Mouse (Mus musculus) retina, adult 2 months (tissue): ENCODE measurements around the gene 9130409I23Rik.

ENCODE experiments used
- DNase-seq: peaks from one replicate; pipeline ENCODE4 v3.0.0-alpha.2; 2012; ENCODE audit warnings: low read depth, low spot score

The 9130409I23Rik gene

DNA sequence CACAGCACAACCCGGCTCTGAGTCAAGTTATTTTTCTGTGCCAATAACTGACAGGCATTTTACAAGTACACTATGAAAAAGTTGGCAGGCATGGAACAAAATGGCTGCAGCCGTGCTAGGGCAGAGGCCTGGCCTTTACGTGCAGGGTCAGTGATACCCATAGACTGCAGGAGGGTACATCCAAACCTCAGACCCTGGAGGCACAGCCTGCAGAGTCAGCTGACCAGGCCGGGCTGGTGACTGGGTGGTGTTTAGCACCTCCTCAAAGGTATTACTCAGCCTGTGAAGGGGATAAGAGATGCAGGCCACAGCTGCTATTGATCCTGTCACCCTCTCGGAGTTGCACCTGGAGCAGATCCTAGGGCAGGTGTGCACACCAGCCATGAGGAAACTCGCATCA lies at the start of gene 9130409I23Rik:
9130409I23Rik (plus strand) TSS at position 301 of the 400 bp plus-strand sequence.
- DNase-seq = no peak

DNA sequence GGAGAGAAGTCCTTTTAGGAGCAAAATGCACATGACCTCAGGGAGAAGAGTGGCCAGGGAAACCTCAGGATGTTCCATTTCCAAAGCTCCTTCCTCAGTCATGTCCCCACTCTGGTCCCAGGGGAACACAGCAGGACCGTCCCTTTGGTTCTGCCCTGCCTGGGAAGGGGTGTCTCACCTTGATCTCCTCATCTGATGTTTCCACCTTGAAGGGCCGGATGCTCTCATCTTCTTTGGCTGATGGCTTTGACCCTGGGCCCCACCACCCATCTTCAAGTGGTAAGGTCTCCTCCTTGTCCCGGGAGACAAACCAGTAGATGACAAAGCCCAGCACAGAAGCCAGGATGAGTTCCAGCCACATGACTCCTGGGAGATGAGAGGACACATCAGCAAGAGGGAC lies 49.4 kb upstream of the 9130409I23Rik start:
- DNase-seq = no peak

DNA sequence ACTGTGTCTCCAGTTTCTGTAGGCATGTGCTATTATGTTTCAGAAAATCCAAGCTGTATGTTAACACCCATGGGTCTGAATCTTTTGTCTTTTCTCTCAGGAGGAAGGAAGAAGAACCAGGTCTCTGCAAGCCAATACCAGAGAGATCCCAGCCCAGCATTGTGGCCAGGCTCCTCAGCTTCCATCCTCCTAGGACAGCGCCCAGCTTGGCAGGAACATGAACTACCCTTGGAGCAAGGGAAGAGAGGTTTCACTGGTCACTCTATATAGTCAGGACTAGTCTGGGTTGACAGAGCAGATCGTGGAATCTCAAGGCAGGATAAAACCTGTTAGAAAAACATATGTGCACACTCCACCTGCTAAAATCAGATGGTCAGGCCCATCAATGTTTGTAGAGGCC lies 47.2 kb upstream of the 9130409I23Rik start:
- DNase-seq = no peak

DNA sequence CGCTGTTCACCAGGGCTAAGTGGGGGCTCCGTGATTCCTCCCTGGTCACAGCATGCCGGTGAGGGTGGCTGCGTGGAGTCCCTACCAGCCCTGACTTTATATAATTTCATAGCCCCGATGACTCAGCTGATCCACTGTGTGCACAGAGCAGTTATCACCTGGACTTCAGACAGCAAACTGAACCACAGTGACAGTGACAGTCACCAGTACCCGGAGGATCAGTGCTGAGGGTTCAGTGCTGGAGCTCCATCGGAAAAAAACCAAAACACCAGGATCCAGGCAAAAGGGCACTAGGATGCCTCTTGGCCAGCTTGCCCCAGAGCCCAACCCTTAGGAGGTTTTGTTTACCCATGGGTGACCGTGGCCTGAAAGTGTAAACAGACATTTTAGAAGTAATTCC lies 45.7 kb upstream of the 9130409I23Rik start:
- DNase-seq = no peak

DNA sequence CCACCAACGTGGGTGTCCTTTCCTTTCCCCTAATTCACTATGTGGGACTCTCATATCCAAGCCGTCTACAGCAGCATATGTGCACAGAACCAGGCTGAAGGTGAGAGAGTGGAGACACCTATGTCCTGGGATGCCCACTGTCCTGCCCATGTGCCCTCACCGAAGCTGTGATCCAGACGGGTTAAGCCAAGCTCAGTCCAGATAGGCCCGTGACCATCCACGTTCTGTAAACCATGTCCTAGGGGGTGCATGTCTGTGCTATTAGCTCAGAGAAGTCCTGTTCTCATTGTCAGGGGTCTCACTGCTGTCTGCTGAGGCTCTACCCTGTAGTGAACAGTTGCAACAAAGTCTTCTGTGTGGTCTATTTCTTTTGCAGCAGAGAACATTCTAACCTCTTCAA lies 43.2 kb upstream of the 9130409I23Rik start:
- DNase-seq = no peak

DNA sequence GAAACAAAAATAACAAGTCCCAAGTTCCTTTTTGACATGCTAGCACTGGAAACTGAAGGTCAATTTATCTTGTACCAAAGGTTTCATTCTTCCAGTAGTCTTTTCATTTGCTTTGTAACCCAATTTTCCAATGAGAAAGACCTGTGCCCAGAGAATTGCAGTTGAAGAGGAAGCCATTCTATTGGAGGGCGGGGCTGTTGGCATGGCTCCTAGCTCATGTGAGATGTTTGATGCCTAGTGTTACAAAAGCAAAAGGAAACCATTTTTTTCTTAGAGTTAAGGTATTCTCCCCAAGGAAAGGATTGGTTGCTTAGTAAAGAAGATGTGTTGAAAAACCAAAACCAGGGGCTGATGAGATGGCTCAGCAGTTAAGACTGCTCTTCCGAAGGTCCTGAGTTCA lies 42.8 kb upstream of the 9130409I23Rik start:
- DNase-seq = no peak

DNA sequence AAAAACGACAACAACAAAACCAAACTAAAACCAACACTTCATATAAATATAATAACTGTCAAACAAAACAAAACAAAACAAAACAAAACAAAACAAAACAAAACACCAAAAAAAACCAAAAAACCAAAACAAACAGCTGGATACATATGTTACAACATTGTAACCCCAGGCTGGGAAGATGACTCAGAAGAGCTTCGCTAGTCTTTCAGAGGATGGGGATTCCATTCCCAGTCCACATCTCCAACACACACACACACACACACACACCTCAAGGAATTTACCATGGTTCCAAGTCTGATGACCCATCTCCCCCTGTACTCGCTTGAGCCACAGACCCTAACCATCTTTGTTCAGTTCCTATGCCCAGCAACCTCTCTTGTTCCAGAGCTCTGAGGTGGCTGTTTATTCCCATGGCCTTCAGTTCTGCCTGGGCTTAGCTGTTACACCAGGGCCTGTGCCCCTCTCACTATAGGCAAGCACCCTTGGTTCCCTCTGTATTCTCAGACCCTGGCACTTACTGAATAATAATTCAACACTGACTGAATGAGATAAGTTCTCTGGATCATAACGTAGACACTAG lies 41.9 kb upstream of the 9130409I23Rik start:
- DNase-seq = no peak

DNA sequence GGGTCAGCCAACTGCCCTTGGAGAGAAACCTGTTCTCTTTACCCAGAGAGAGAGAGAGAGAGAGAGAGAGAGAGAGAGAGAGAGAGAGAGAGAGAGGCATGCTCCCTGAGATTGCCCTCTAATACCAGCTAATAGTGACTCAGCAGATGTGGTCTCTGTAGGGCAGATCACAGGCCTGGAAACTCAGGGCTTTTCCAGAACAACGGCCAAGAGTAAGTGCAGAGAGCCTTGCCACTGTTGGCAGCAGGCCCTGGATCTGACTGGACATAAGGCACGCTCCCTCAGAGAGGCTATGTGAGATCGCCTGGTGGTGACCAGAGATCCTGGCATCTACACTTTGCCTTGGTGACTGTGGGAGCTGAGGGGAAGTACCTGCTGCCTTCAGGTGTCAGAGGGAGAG lies 41.3 kb upstream of the 9130409I23Rik start:
- DNase-seq = no peak

DNA sequence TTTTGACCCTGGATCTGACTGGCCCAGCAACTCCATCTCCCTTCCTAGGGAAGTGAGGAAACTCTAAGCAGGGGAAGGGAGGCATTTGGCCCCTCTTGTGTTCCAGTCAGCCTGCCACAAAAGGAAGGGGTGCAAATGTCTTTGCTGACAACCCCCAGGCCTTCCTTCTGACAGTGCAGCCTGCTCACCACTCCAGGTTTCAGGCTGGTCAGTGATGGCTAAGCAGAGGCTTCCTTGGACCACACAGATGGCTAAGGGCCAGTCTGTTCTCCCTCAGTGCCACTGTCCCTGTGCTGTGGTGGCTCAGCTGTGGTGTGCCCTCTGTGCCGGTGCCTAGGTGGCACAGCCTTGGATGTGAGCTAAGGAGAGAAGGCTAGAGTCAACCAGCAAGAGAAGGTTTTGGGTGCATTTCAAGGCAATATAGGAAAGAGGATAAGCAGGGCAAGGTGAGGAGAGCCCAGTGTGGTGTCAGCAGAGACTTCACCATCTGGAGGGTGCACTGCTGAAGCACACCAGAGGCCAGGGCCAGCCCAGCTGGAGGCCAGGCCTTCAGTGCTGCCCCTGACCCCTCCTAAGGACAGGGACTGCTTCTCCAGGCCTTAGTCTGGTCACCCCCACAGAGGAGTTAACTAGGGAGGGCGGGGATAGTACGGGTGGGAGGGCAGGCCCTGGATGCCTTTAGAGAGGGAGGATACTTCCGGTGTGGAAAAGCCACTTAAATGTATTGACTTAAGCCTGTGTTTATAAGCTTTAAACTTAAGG lies 40.7 kb upstream of the 9130409I23Rik start:
- DNase-seq = no peak

DNA sequence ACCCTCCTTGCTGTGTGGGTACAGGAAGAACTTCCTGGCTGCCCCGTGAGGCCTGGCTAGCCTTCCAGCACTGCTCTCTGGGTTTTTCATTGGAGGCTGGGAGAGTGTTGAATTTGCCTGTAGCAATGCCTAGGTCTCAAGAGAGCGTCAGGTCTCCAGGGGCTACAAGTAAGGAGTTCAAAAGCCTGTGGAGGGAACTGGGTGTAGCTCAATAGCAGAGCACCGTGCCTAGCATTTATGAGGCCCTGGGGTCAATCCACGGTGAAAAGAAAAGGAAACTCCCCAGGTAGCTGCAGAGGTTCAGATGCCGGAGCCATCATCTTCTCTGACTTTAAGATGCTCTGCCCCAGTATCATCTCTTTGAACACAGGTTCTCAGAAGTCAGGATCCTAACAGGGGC lies 39.4 kb upstream of the 9130409I23Rik start:
- no peak for DNase-seq

DNA sequence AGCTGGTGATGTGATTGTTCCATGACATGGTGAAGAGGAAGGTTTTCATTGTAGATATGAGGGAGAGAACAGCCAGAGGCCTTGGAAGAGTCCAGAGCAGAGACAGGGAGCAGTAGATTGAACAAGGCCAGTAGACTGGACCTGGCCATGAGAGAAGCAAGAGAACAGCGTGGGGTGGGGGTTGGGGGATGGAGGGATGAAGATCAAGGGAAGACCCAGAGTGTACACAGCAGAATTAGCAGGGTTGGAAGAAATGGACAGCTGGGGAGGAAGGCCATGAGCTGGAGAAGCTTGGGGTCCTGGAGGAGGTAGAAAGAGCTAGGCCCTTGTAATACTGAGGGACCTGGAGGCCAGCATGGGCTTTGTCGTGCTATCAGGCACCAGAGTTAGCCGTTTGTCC lies 38.6 kb upstream of the 9130409I23Rik start:
- DNase-seq = no peak

DNA sequence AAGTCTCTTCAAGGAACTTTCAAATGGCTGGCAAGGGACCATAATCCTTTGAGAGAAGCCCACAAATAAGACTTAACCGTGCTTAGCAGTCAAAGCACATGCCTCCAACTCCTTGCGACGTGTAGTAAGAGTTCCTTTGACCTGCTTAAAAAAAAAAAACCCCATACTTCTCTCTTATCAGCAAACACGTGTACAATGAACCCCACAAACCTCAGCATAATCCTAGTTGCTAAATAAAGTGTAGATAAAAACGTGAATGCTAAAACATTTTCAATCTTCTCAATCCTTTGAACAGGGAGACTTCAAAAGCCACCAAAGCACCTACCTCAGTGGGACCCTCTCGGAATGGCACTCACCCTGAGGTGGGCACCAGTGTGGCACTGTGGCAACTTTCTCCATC lies 37.6 kb upstream of the 9130409I23Rik start:
- DNase-seq = no peak

DNA sequence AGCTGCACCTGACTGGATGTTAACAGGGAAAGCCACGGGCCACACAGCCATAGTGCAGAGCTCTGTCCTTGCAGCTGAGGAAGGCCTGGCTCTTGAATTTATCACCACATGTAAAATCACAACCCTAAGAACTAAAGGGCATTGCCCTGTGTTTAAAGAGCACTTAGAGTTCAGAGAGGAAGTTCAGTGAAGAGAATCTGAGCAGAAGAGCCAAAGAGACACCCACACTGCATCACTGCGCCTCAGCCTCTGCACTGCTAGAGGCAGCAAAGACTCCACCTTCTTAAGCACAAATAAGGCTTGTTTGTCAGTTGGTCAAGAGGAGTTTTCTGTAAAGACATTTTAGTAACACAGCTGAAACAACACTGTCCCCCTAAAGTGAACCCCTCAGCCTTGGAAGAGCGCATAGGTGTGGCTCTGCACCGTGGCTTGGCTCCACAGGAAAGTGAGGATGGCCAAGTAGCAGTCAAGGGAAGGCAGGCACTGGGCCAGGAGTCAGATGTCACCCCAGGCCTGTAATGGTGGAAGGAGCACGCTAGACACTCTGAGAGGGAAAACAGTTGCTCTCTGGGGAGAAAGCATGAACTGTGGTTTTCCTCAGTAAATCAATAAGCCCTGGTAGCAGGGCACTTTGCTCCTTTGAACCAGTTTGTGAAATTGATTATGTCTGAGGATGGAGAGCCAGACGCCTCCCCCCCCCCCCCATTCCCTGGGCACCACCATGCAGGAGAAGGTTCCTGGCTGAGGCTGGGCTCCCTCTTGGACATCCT lies 36.1 kb upstream of the 9130409I23Rik start:
- no peak for DNase-seq

DNA sequence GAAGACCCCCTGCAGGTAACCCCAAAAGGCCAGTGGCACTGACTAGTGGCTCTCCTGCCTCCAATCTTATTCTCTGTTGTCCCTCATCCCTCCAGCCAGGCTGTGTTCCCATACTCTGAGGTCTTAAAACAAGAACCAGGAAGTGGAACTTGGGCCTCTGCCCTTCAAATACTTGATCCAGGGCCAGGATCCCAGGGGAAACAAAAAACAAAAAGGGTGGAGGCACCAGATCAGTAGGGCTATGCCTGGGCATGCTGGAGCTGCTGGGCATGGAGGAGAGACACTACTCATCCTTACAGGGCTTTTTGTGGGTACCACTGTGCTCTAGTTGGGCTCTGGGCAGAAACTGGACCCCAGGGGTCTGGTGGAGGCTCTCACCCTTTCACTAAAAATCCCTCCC lies 35.5 kb upstream of the 9130409I23Rik start:
- no peak for DNase-seq

DNA sequence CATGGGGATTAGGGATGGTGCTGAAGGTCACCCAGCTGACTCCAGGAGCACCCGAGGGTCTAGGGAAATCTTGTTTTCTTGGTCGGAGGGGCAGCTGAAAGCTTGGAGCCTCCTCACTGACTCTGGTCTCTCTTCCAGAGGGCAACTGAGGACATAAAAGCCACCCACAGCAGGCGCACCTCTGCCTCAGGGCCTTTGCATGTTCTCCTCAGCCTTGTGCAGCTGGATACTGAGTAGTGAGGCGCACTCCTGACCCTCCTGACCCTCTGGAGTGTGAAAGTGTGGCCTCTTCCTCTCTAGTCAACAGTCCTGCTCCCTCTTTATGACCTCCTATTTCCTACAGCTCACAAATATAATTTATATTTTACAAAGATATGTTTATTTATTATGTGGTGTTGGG lies 35.0 kb upstream of the 9130409I23Rik start:
- no peak for DNase-seq

DNA sequence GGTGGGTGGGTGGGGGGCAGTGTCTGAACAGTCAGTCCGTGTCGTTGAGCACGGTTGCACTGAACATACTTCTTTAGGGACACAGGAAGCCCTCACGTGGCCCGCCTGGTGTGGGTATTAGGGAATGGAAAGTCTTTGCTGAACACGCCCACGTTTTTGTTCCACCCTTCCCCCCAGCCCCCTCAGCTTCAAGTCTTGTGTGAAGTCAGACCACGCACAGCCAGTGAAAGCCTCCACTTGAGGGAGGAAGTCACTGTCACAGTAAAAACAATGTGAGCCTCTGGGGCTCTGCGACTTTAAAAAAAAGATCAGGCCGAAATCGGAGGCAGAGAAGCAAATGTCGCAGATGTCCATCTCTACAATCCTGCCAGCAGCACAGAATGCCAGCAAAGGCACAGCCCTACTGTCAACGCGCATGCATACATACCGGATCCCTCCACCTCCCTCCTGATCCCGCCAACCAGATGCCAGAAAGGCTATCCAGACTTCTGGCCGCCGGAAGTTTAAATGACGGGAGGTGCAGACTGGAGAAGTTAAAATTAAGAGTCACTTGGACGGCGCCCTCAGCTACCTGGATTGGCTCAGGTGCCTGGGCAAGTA lies 34.4 kb upstream of the 9130409I23Rik start:
- DNase-seq = no peak

DNA sequence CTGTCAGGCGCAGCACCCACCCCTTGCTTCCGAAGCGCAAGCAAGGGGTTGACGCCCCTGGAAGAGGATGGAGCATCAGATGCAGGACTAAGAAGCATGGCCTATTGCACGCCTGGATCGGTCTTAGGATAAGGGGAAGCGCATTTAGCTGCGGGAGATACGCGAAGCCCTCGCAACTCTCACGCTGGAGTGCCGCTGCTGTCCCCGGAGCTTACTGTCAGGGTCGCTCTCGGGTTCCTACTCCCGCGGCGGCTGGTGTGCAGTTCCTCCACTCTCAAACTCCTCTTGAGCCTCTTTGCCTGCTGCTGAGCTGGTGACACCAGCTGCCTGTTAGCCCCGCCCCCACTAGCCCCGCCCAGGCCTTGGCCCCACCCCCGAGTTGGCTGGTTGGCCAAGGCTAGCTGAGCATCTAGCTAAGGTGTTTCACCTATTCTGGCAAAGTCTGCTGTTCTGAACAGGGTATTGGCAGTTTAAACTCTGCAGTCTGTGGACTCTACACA lies 33.8 kb upstream of the 9130409I23Rik start:
- DNase-seq = peak; percentile 50

DNA sequence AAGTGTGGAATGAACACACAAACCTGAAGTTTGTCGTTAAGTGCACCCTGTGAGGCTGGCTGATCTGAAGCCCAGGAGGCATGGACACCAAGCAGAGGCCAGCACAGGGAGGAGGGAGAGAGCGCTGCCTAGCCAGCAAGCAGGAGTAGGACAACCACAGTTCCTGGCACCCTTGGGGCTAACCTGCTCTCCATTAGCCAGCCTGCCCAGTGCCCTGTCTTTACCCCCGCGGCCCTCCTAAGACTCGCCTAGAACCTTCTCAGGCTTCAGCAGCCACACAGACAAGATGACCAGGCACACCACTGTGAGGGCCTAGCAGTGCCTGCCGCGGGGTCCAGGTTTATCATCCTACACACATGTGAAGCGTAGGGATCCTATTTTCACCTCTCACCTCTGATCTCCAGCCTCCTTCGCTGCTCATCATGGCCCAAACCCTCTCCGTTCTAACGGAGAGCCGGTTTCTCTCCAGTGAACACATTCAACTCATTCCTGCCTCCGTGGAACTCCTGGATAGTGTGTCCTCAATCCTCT lies 33.1 kb upstream of the 9130409I23Rik start:
- DNase-seq = no peak

DNA sequence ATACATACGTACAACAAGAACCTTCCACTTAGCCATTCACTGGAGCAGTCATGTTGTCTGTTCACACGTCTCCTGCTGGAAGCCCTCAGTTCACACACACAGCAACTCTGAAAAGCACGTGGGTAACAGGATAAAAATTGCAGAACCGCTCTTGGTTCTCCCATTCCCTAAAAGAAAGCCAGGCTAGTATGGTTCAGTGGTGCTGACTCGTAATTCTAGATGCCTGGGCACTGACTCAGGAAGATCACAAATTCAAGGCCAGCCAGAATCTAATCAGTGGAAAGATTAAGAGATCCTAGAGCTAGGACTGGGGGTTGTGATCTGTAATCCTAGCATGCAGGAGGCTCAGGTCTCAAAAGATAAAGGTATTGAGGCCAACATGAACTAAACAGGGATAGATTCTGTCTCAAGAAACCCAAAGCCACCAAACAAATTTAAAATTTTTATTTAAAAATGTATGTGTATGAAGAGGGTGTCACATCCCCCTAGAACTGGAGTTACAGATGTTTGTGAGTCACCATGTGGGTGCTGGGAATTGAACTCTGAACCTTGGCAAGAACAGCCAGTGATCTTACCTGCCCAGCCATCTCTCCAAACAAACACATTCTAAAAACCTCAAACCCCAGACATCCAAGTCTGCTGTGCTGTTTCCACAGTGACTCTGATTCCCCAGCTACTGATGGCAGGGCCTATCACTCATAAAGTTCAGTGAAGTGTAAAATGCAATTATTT lies 30.1 kb upstream of the 9130409I23Rik start, which contains the start of gene Ephx1:
Ephx1 (minus strand) TSS at position 149 of the 732 bp plus-strand sequence.
- no peak for DNase-seq

DNA sequence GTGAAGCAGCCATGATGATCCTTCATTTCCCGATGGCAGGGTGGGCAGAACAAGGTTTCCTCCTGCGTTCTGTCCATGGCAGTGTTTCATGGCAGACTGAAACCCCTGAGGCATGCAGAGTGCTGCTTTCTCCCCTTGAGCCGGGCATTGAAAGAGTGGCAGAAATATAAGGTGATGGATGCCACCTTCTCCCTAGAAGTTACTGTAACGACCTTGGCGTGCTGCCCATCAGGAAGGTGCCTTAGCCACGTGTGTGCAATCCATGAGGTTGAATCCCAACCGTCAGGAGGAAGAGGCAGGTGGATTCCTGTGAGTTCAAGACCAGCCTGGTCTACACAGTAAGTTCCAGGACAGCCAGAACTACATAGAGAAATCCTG lies 29.6 kb upstream of the 9130409I23Rik start:
- DNase-seq = no peak

DNA sequence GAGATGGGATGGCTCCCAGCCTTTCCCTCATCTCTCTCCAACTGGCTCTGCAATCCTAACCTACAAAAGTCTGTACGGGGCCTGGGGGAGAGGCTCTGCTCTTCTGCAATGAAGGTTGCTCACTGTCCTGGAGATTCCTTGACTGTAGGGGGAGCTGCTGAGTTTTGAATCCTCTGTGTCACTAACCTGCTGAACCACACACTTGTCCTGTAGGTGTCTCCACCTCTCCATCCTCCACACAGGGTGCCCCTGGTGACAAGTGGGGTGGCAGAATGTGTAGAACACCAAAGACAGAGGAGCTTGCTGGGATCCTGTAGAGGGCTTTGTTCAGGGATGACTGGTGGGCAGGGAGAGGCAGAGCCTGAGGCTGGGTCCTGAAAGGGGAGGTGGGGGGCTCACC lies 28.8 kb upstream of the 9130409I23Rik start:
- no peak for DNase-seq
